Mouse (Mus musculus) liver, embryonic 11.5 days (tissue): ENCODE data around the gene Chchd6. TPM values are rescaled to one million over a fixed set of nuclear protein-coding genes. Genes with fewer than 3 reads are reported as not detected.

Experiments used
- ATAC-seq: fragments of 200-750 bp; cut with Nextera tagmentation; replicated peaks from 2 replicates; pipeline ENCODE4 v1.8.0; 2017; ENCODE audit warnings: moderate number of reproducible peaks, mild to moderate bottlenecking, moderate TSS enrichment, moderate library complexity; ENCODE audit not compliant: low FRiP score
- DNase-seq: peaks from one replicate; pipeline ENCODE4 v3.0.0-alpha.2; 2017; ENCODE audit warnings: low spot score
- H3K27ac ChIP-seq: fragments of 300-500 bp; sonication (generic); 2 replicates; pipeline ENCODE4 v1.5.1; 2014; ENCODE audit warnings: mild to moderate bottlenecking, low read depth, low read length, control low read depth
- H3K27me3 ChIP-seq: fragments of 300-500 bp; sonication (generic); replicated peaks from 2 replicates; pipeline ENCODE4 v1.6.1; 2014; ENCODE audit warnings: low read length, mixed read lengths; ENCODE audit not compliant: control insufficient read depth, insufficient read depth
- H3K36me3 ChIP-seq: fragments of 300-500 bp; sonication (generic); 2 replicates; pipeline ENCODE4 v1.6.1; 2014; ENCODE audit warnings: mild to moderate bottlenecking, low read length, moderate library complexity, mixed read lengths; ENCODE audit not compliant: control insufficient read depth, insufficient read depth
- H3K4me1 ChIP-seq: fragments of 300-500 bp; sonication (generic); replicated peaks from 2 replicates; pipeline ENCODE4 v1.6.1; 2014; ENCODE audit warnings: low read length, mixed read lengths; ENCODE audit not compliant: control insufficient read depth, insufficient read depth
- H3K4me2 ChIP-seq: fragments of 300-500 bp; sonication (generic); 2 replicates; pipeline ENCODE4 v1.6.1; 2014; ENCODE audit warnings: mild to moderate bottlenecking, control low read depth, moderate library complexity
- H3K4me3 ChIP-seq: fragments of 300-500 bp; sonication (generic); 2 replicates; pipeline ENCODE4 v1.5.1; 2014; ENCODE audit warnings: low read depth, low read length, control low read depth
- H3K9ac ChIP-seq: fragments of 300-500 bp; sonication (generic); 2 replicates; pipeline ENCODE4 v1.6.1; 2014; ENCODE audit warnings: low read depth, low read length, control low read depth
- H3K9me3 ChIP-seq: fragments of 300-500 bp; sonication (generic); 2 replicates; pipeline ENCODE4 v1.6.1; 2016; ENCODE audit warnings: low read length, inconsistent platforms, mixed read lengths; ENCODE audit not compliant: control insufficient read depth
- WGBS: fragments of 180-500 bp; shearing (Covaris S2); extraction: QIAGEN DNeasy Blood & Tissue Kit; methylation state at CpG from one replicate; pipeline ENCODE4 v1.1.7; 2014; 5-methylcytosine and 5-hydroxymethylcytosine counted together
- polyA plus RNA-seq: library from polyadenylated mRNA; unstranded; fragments of >200 nt; fragmentation: Nextera tagmentation; extraction: Ambion mirVana; gene quantifications from 2 replicates; pipeline ENCODE4 v1.2.1, GENCODE M21; 2014

The Chchd6 gene
- polyA plus RNA-seq, result 40.9 and 43.2 TPM in 2 replicates

DNA sequence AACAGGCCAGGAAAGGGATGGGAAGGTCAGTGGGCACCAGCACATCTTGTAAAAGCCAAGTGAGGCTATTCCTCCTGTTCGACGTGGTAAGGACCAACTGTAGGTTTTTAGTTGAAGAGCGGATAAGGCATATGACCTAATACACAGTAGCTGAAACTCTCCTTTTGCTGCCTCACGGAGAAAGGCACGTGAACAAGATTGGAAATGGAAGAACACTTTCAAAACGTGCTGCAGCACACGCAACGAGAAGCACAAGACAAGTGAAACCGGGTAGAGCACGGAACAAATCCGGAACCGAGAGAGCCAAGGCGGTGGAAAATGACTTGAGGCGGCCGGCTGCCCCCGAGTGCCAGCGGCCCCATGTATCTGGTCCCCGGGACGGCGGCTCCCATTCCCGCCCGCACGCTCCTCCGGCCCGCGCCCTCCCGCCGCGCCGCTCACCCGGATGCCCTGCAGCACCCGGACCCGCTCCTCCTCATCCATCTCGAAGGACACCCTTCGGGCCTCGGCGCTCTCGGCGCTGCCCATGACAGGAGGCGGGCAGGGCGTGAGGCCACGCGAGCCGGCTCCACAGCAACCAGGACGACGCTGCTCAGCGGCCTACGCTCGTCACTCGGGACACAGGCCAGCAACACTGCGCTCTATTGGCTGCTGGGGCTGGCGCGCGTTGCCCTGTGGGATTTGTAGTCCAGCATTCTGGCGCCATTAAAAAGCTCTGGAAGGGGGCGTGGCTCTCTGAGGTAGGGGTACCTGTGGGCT is at the start of gene Chchd6:
Gene Chchd6, minus strand, starts transcription at position 635 of the 759 bp plus-strand sequence.
- H3K36me3 ChIP-seq, result no peaks in the 10 kb centered on the region
- no peaks in the 10 kb centered on the region for H3K9me3 ChIP-seq
- peaks cover 5% of the 10 kb centered on the region; the same call in 1 of the 2 replicates for H3K4me1 ChIP-seq
- peak within 1 kb of the TSS; percentile 68 for H3K4me3 ChIP-seq
- peak within 1 kb of the TSS; percentile 70 for H3K9ac ChIP-seq
- H3K27ac ChIP-seq, result no peak within 1 kb of the TSS
- no peaks in the 10 kb centered on the region for H3K27me3 ChIP-seq
- ATAC-seq (peak; percentile 100), DNase-seq (peak; percentile 91)
- peak within 1 kb of the TSS; percentile 81 for H3K4me2 ChIP-seq
- WGBS, result 1% methylated on average over 56 of the region's 56 CpGs

DNA sequence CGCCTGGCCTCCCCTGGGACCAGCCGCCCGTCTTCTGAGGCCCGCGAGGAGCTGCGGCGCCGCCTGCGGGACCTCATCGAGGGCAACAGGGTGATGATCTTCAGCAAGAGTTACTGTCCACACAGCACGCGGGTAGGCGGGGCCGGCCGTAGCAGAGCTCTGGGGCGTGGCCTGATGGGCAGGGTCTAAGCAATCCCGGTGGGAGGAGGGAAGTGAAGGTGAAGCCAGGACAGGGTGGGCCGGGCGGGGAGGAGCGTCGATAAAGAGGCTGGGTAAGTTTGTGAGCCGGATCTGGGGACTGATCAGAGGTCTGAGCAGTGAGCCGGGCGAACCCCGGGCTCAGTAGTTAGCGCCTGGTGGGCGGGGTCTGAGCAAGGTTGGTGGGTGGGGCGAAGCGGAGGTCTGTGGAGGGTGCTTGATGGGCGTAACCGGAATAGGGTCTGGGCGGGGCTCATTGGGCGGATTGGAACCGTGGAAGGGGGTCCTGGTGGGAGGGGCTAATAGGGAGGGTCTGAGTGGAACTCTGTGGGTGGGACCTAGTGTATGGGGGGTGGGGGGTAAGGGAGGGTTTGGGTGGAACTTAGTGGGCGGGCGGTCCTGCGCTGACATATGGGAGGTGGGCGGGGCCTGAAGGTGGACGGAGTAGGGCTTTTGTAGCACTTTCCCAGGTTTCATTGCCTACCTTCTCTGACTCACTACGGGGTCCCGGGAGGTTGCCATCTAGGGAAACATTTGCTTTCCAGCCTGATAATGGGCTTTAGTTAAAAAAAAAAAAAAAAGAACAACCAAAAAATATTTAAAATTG is 49.0 kb upstream of the Chchd6 start:
- Histone ChIP-seq H3K4me1 (peaks cover 3% of the 10 kb centered on the region; the same call in 1 of the 2 replicates), H3K27ac (peak overlapping the region; percentile 85), H3K36me3 (no peaks in the 10 kb centered on the region), H3K27me3 (no peaks in the 10 kb centered on the region), H3K9me3 (no peaks in the 10 kb centered on the region), H3K4me3 (peak overlapping the region; percentile 70), H3K4me2 (peak overlapping the region; percentile 92), H3K9ac (peak overlapping the region; percentile 70)
- under 1% methylated on average over 41 of the region's 41 CpGs for WGBS
- ATAC-seq (peak; percentile 93), DNase-seq (peak; percentile 95)

DNA sequence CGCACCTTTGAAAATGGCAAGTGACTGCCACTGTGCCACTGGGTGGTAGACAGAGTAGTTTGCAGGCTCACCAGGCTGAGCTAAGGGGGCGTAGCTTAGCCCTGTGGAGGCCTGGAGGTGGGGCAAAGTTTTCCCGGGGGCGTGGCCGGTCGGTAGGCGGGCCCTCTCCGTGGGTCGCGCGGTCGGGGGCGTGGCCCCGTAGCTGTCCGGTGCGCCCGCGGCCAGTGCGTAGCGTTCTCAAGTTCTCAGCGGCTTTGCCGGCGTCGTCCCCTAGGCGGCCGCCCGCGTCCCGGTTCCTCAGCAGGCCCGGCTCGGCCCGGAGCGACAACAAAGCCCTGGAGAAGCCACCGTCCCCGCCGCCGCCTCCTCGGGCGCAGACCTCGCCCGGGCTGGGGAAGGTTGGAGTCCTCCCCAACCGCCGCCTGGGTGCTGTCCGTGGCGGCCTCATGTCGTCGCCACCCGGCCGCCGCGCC is 48.4 kb upstream of the Chchd6 start, which contains the start of gene Txnrd3:
Gene Txnrd3, plus strand, starts transcription at position 191 of the 473 bp plus-strand sequence.
- Histone ChIP-seq H3K36me3 (no peaks in the 10 kb centered on the region), H3K27ac (peak within 1 kb of the TSS; percentile 85), H3K27me3 (no peaks in the 10 kb centered on the region), H3K4me3 (peak within 1 kb of the TSS; percentile 70), H3K4me2 (peak within 1 kb of the TSS; percentile 92), H3K9ac (peak within 1 kb of the TSS; percentile 70), H3K9me3 (no peaks in the 10 kb centered on the region), H3K4me1 (peaks cover 3% of the 10 kb centered on the region; the same call in 1 of the 2 replicates)
- under 1% methylated on average over 51 of the region's 51 CpGs for WGBS
- ATAC-seq, result peak; percentile 81
- peak; percentile 89 for DNase-seq

DNA sequence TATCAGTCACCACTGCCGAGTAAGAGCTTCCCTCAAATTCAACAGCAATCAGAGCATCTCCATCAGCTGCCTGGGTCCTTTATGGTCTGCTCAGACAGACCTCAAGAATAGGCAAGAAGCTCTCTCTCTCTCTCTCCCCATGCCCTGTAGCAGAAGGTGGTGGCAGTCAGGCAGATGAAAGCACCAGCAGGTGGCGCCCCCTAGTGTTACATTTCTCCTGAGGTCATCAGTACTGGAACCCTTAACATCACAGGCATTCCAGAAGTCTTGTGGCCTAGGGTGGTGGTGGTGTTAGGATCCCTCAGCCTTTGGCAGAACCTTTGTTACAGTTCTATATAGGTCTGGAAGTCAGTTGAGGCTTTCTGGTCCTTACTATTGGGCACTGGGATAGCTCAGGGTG is 43.6 kb upstream of the Chchd6 start:
- ATAC-seq, result no peak
- no peaks in the 10 kb centered on the region for H3K36me3 ChIP-seq
- H3K4me2 ChIP-seq, result no peak overlapping the region
- H3K27ac ChIP-seq, result no peak overlapping the region
- WGBS, result 43% methylated on average over 2 of the region's 2 CpGs
- no peaks in the 10 kb centered on the region for H3K9me3 ChIP-seq
- H3K9ac ChIP-seq, result no peak overlapping the region
- H3K27me3 ChIP-seq, result 0 out of 2 replicates have a peak, but pooled peaks cover 3% of the 10 kb centered on the region
- DNase-seq, result no peak
- no peak overlapping the region for H3K4me3 ChIP-seq
- peaks cover 3% of the 10 kb centered on the region; the same call in 1 of the 2 replicates for H3K4me1 ChIP-seq

DNA sequence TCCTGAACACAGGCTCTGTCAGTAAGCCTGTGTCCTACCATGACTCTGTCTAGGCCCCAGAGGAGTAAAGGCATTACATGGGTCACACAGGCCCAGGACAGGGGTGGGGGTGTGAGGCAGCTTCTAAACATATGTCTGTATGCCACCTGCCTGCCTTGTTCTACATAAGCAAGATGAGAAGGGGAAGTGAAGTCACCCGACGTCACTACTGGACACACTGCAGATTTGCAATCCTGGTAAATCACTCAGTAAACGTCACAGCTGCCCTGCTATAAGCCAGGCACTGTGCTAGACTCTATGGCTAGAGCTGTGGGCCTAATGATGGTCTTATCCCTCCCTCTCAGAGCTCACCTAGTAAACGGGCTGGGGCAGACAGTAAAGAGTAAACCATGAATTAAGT is 42.5 kb upstream of the Chchd6 start:
- Histone ChIP-seq H3K4me2 (no peak overlapping the region), H3K9me3 (no peaks in the 10 kb centered on the region), H3K36me3 (no peaks in the 10 kb centered on the region), H3K27me3 (0 out of 2 replicates have a peak, but pooled peaks cover 3% of the 10 kb centered on the region), H3K4me1 (no peaks in the 10 kb centered on the region; the same call in 1 of the 2 replicates), H3K27ac (no peak overlapping the region), H3K9ac (no peak overlapping the region), H3K4me3 (no peak overlapping the region)
- DNase-seq (no peak), ATAC-seq (no peak)
- WGBS, result 55% methylated on average over 4 of the region's 4 CpGs

DNA sequence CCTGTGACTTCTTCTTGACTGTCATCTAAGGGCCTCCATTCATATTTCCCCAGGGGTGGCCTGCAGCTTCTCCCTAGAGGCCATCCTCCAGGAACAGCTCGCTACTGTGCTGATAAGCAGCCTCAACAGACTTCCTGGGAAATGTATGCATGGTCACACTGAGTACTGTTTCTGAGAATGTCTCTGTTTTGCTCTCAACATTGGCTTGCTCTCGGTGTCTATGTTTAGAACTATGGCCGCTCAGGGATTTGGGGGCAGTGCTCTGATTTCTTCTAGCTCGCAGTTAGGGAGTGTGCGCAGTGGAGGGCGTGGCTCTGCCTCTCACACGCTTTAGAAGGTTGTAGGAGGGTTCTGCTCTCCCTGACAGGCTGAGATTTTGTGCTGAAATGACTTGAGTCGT is 38.9 kb upstream of the Chchd6 start:
- 29% methylated on average over 8 of the region's 8 CpGs for whole genome bisulfite sequencing
- no peaks in the 10 kb centered on the region for H3K9me3 ChIP-seq
- H3K4me1 ChIP-seq, result no peaks in the 10 kb centered on the region
- no peak overlapping the region for H3K9ac ChIP-seq
- no peak for ATAC-seq
- H3K36me3 ChIP-seq, result no peaks in the 10 kb centered on the region
- no peak overlapping the region for H3K4me3 ChIP-seq
- no peak overlapping the region for H3K4me2 ChIP-seq
- no peak for DNase-seq
- H3K27me3 ChIP-seq, result 0 out of 2 replicates have a peak, but pooled peaks cover 3% of the 10 kb centered on the region
- no peak overlapping the region for H3K27ac ChIP-seq

DNA sequence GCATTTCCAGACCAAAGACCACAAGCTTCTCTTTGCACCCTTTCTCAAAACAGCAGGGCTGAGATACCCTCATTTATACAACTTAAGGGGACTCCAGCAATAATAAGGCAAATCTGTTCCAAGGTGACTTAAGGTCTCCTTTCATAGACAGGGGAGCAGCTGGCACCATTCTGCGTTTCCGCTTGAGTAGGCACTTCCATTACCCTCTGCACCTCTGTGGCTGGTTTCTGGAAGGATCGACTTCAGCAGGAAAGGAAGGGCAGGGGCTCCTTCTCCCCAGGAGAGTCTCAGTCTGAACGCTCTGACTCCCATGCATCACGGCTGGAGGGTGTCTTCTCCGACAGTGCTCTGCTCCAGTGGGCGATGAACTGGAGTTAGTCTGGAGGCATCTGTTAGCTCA is 37.7 kb upstream of the Chchd6 start:
- Histone ChIP-seq H3K9me3 (no peaks in the 10 kb centered on the region), H3K4me1 (no peaks in the 10 kb centered on the region), H3K4me2 (no peak overlapping the region), H3K9ac (no peak overlapping the region), H3K4me3 (no peak overlapping the region), H3K36me3 (no peaks in the 10 kb centered on the region), H3K27me3 (0 out of 2 replicates have a peak, but pooled peaks cover 3% of the 10 kb centered on the region), H3K27ac (no peak overlapping the region)
- 73% methylated on average over 7 of the region's 7 CpGs for WGBS
- no peak for DNase-seq
- no peak for ATAC-seq

DNA sequence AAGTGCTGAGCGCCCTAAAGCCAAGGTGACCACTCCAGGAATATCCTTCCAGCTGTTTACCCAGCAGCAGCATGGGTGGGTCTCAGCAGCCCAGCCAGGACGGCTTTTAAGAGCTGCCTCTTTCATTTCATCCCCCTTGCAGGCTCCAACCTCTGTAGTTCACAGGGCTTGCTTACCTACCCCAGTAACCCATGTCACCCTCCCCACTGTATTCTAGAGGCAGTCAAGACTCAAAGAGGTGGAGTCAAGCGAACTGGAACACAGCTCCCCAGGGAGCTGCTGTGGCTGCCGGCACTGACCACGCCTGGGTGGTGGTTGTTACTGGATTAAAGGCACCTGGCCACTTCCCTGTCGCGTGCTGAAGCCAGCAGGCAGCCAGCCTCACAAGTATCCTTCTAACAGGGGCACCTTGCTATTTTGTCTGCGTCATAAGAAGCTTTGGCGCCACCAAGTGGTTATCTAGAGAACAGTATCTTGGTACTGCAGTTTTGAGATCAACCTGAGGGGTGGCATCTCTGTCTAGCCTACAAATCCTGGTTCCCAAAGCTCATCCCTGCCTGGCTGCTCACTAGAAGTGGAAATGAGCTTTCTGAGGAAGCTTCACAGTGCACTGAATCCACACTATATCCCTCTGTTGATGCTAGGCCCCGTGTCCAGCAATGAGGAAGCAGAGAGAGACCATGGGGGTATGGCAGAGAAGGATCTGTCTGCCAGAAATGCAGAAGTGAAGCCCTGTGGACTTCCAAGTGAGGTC is 36.5 kb upstream of the Chchd6 start:
- Histone ChIP-seq H3K4me2 (no peak overlapping the region), H3K27ac (no peak overlapping the region), H3K27me3 (0 out of 2 replicates have a peak, but pooled peaks cover 3% of the 10 kb centered on the region), H3K9ac (no peak overlapping the region), H3K36me3 (no peaks in the 10 kb centered on the region), H3K4me1 (no peaks in the 10 kb centered on the region), H3K9me3 (no peaks in the 10 kb centered on the region), H3K4me3 (no peak overlapping the region)
- 11% methylated on average over 10 of the region's 10 CpGs for WGBS
- no peak for DNase-seq
- no peak for ATAC-seq
